Comparison of ENCODE assay signal across 8 mouse cellular contexts in genomic region chr5:66866019-66866418, GRCm38 (mm10).
DNase-seq lines count a peak whose midpoint lies in the region; ATAC-seq and TF ChIP-seq lines count a peak whose summit lies in the region.
"Had no signal": no experiment of that assay in that cellular context is flagged by ENCODE, and none has a peak within 500 bp of the region (broad histone marks: within the 10 kb centered on the region; RNA-seq: fewer than 3 reads in every experiment).

No protein-coding gene starts in this region.

- TF ChIP-seq CTCF in cerebellum, adult 2 months (IDR thresholded peaks at IDR 0.05; ENCODE audit: borderline replicate concordance, insufficient read depth, low read depth, low read length): no peak
- TF ChIP-seq CTCF in thymus, adult 2 months (IDR thresholded peaks at IDR 0.05; ENCODE audit: borderline replicate concordance, control insufficient read depth, extremely low read depth, insufficient read depth, low read length, poor library complexity): no peak

- H3K9ac ChIP-seq in limb, embryonic 12.5 days (replicated peaks): no peak overlapping the region
- H3K9ac ChIP-seq in hindbrain, embryonic 14.5 days: no peak overlapping the region

- no peak for TF ChIP-seq POLR2A in cerebellum, adult 2 months (IDR thresholded peaks at IDR 0.05; ENCODE audit: borderline replicate concordance, insufficient read depth, low read length)
- TF ChIP-seq POLR2A in thymus, adult 2 months (IDR thresholded peaks at IDR 0.05; ENCODE audit: control insufficient read depth, extremely low read depth, insufficient read depth, low read length, poor library complexity): no peak

- no peaks in the 10 kb centered on the region; the same call in 1 of the 2 replicates for H3K27me3 ChIP-seq in limb, embryonic 12.5 days
- no peaks in the 10 kb centered on the region for H3K27me3 ChIP-seq in limb, embryonic 10.5 days (ENCODE audit: low read depth, poor library complexity, severe bottlenecking)
- H3K27me3 ChIP-seq in cerebellum, adult 2 months (ENCODE audit: control insufficient read depth, insufficient read depth, low read length): no peaks in the 10 kb centered on the region
- H3K27me3 ChIP-seq in hindbrain, embryonic 14.5 days (ENCODE audit: control insufficient read depth, insufficient read depth, low read length): no peaks in the 10 kb centered on the region
- H3K27me3 ChIP-seq in thymus, adult 2 months (ENCODE audit: control insufficient read depth, insufficient read depth, low read length): no peaks in the 10 kb centered on the region

- H3K27ac ChIP-seq in limb, embryonic 12.5 days: peak overlapping the region; percentile 62; the same call in 1 of the 2 replicates
- no peak overlapping the region for H3K27ac ChIP-seq in limb, embryonic 10.5 days
- H3K27ac ChIP-seq in cerebellum, adult 2 months (ENCODE audit: insufficient read depth, low read length): no peak overlapping the region
- 0 out of 2 replicates have a peak overlapping the region, but pooled peaks have one; percentile 17 for H3K27ac ChIP-seq in hindbrain, embryonic 14.5 days
- H3K27ac ChIP-seq in thymus, adult 2 months (ENCODE audit: control insufficient read depth, insufficient read depth, low read length): no peak overlapping the region

- H3K36me3 ChIP-seq in limb, embryonic 12.5 days: no peaks in the 10 kb centered on the region
- H3K36me3 ChIP-seq in limb, embryonic 10.5 days: no peaks in the 10 kb centered on the region
- no peaks in the 10 kb centered on the region for H3K36me3 ChIP-seq in hindbrain, embryonic 14.5 days (replicated peaks; ENCODE audit: control insufficient read depth, insufficient read depth)
- H3K36me3 ChIP-seq in thymus, adult 2 months (ENCODE audit: control insufficient read depth, insufficient read depth, low read length): no peaks in the 10 kb centered on the region

- 70% methylated on average over 8 of the region's 8 CpGs for WGBS in limb, embryonic 12.5 days
- 86% methylated on average over 8 of the region's 8 CpGs for WGBS in limb, embryonic 10.5 days
- WGBS in cerebellum, adult 2 months: 33% methylated on average over 8 of the region's 8 CpGs
- 42% methylated on average over 8 of the region's 8 CpGs for WGBS in hindbrain, embryonic 14.5 days
- 80% methylated on average over 8 of the region's 8 CpGs for WGBS in thymus, adult 2 months

- ATAC-seq in limb, embryonic 12.5 days (ENCODE audit: insufficient number of reproducible peaks, insufficient read depth, low FRiP score, low TSS enrichment, low read depth): no peak
- peak; percentile 73 for ATAC-seq in hindbrain, embryonic 14.5 days (ENCODE audit: low FRiP score)

- H3K4me3 ChIP-seq in limb, embryonic 12.5 days (replicated peaks): no peak overlapping the region
- no peak overlapping the region for H3K4me3 ChIP-seq in limb, embryonic 10.5 days
- H3K4me3 ChIP-seq in cerebellum, adult 2 months (replicated peaks; ENCODE audit: insufficient read depth, low read depth, low read length): no peak overlapping the region
- no peak overlapping the region for H3K4me3 ChIP-seq in hindbrain, embryonic 14.5 days (replicated peaks; ENCODE audit: low read length)
- H3K4me3 ChIP-seq in thymus, adult 2 months (ENCODE audit: control insufficient read depth, insufficient read depth, low read length): no peak overlapping the region
- H3K4me3 ChIP-seq: erythroblast, embryonic 14.5 days had no signal

- DNase-seq in limb, embryonic 10.5 days (ENCODE audit: low spot score): no peak
- DNase-seq in cerebellum, adult 2 months: peak; percentile 50 to 63
- peak; percentile 71 for DNase-seq in hindbrain, embryonic 14.5 days (ENCODE audit: low spot score)
- DNase-seq in lung, postnatal 14 days: peak; percentile 58
- DNase-seq in thymus, adult 2 months: no peak
- DNase-seq in spleen, adult 12 weeks (ENCODE audit: low spot score): no peak

- no peak overlapping the region for H3K4me2 ChIP-seq in limb, embryonic 12.5 days
- no peak overlapping the region for H3K4me2 ChIP-seq in hindbrain, embryonic 14.5 days (replicated peaks)

- peaks cover 18% of the 10 kb centered on the region for H3K4me1 ChIP-seq in limb, embryonic 12.5 days (replicated peaks)
- peaks cover 12% of the 10 kb centered on the region; the same call in 1 of the 2 replicates for H3K4me1 ChIP-seq in limb, embryonic 10.5 days
- H3K4me1 ChIP-seq in cerebellum, adult 2 months (ENCODE audit: control insufficient read depth, insufficient read depth, low read length): peaks cover 21% of the 10 kb centered on the region
- peaks cover 24% of the 10 kb centered on the region for H3K4me1 ChIP-seq in hindbrain, embryonic 14.5 days (replicated peaks; ENCODE audit: control insufficient read depth, insufficient read depth, low read length)
- H3K4me1 ChIP-seq in thymus, adult 2 months (replicated peaks; ENCODE audit: control insufficient read depth, insufficient read depth, low read length): no peaks in the 10 kb centered on the region

- no peaks in the 10 kb centered on the region for H3K9me3 ChIP-seq in limb, embryonic 12.5 days
- no peaks in the 10 kb centered on the region for H3K9me3 ChIP-seq in limb, embryonic 10.5 days (replicated peaks)
- no peaks in the 10 kb centered on the region for H3K9me3 ChIP-seq in hindbrain, embryonic 14.5 days (ENCODE audit: control insufficient read depth, low read length)

Comparison
In these comparisons a context has a peak if more than half of its experiments do, and no peak if none do; other contexts are left out.
1. H3K27ac ChIP-seq: peak in limb, embryonic 12.5 days (single experiment) and hindbrain, embryonic 14.5 days (single experiment); none in limb, embryonic 10.5 days (single experiment), cerebellum, adult 2 months (single experiment) and thymus, adult 2 months (single experiment).
2. DNase-seq: peak in cerebellum, adult 2 months (2 of 2), hindbrain, embryonic 14.5 days (single experiment) and lung, postnatal 14 days (single experiment); none in limb, embryonic 10.5 days (single experiment), thymus, adult 2 months (single experiment) and spleen, adult 12 weeks (single experiment).